Mouse (Mus musculus) adrenal gland, postnatal 25 days (tissue): ENCODE results near the gene Cdh8. TPM values are rescaled to one million over a fixed set of nuclear protein-coding genes. Genes with fewer than 3 reads are reported as not detected.

ENCODE experiments used
- DNase-seq: peaks from one replicate; pipeline ENCODE4 v3.0.0; 2021; ENCODE audit warnings: mixed read lengths
- long read RNA-seq: library from polyadenylated mRNA; stranded (forward); transcript quantifications from one replicate; pipeline ENCODE4 v2.0.0, GENCODE M21; 2021
- total RNA-seq: library from RNA; stranded (reverse); gene quantifications from 2 replicates; pipeline ENCODE4 v1.2.3, GENCODE M21; 2021

Gene Cdh8
- not detected in 2 replicates for total RNA-seq
- long read RNA-seq: 0 reads

- peak; percentile 5 for DNase-seq
Observed at GRCm38 (mm10) chr8:99415966-99416781, at the start of gene Cdh8. TSS of gene Cdh8 (minus strand) at chr8:99416471.

GRCm38 (mm10) chr8:99446506-99446905 lies 30.2 kb upstream of the Cdh8 start:
- no peak for DNase-seq

- no peak for DNase-seq
Observed at GRCm38 (mm10) chr8:99425901-99426300, 9.6 kb upstream of the Cdh8 start.

GRCm38 (mm10) chr8:99421516-99421915 lies 5.2 kb upstream of the Cdh8 start:
- DNase-seq: no peak

- no peak for DNase-seq
Observed at GRCm38 (mm10) chr8:99419726-99420125, 3.5 kb upstream of the Cdh8 start.

GRCm38 (mm10) chr8:99417456-99417855 lies 1.2 kb upstream of the Cdh8 start:
- no peak for DNase-seq

GRCm38 (mm10) chr8:99415076-99415965 lies 950 bp downstream of the Cdh8 start:
- no peak for DNase-seq

- no peak for DNase-seq
Observed at GRCm38 (mm10) chr8:99414483-99414921, 1.8 kb downstream of the Cdh8 start.

GRCm38 (mm10) chr8:99413877-99414482 lies 2.3 kb downstream of the Cdh8 start:
- no peak for DNase-seq

- no peak for DNase-seq
Observed at GRCm38 (mm10) chr8:99393908-99394307, 22.4 kb downstream of the Cdh8 start.

GRCm38 (mm10) chr8:99370104-99370503 lies 46.2 kb downstream of the Cdh8 start:
- DNase-seq: no peak

GRCm38 (mm10) chr8:99369166-99369565 lies 47.1 kb downstream of the Cdh8 start:
- DNase-seq: no peak

- DNase-seq: no peak
Observed at GRCm38 (mm10) chr8:99368449-99368848, 47.8 kb downstream of the Cdh8 start.

- DNase-seq: no peak
Observed at GRCm38 (mm10) chr8:99353923-99354322, 62.3 kb downstream of the Cdh8 start.

GRCm38 (mm10) chr8:99353221-99353620 lies 63.0 kb downstream of the Cdh8 start:
- DNase-seq: no peak

- DNase-seq: no peak
Observed at GRCm38 (mm10) chr8:99349456-99349855, 66.8 kb downstream of the Cdh8 start.

- no peak for DNase-seq
Observed at GRCm38 (mm10) chr8:99348618-99349017, 67.7 kb downstream of the Cdh8 start.

- DNase-seq: no peak
Observed at GRCm38 (mm10) chr8:99339310-99339709, 77.0 kb downstream of the Cdh8 start.

GRCm38 (mm10) chr8:99327559-99327958 lies 88.7 kb downstream of the Cdh8 start:
- DNase-seq: no peak

- DNase-seq: no peak
Observed at GRCm38 (mm10) chr8:99314561-99314960, 101.7 kb downstream of the Cdh8 start.

GRCm38 (mm10) chr8:99304184-99304583 lies 112.1 kb downstream of the Cdh8 start:
- DNase-seq: no peak

- DNase-seq: no peak
Observed at GRCm38 (mm10) chr8:99290201-99290600, 126.1 kb downstream of the Cdh8 start.

GRCm38 (mm10) chr8:99285103-99285502 lies 131.2 kb downstream of the Cdh8 start:
- no peak for DNase-seq
